Mouse (Mus musculus) kidney, postnatal 0 days (tissue): ENCODE measurements around the gene Ip6k1. TPM values are rescaled to one million over a fixed set of nuclear protein-coding genes. Genes with fewer than 3 reads are reported as not detected.

Experiments used
- ATAC-seq: fragments of 200-750 bp; cut with Nextera tagmentation; replicated peaks from 2 replicates; pipeline ENCODE4 v1.8.0; 2017; ENCODE audit warnings: low read depth, moderate number of reproducible peaks, moderate TSS enrichment, moderate library complexity; ENCODE audit not compliant: low FRiP score
- DNase-seq: peaks from one replicate; pipeline ENCODE4 v3.0.0-alpha.2; 2016; ENCODE audit warnings: low spot score
- H3K27ac ChIP-seq: fragments of 300-500 bp; sonication (generic); 2 replicates; pipeline ENCODE4 v1.5.1; 2014; ENCODE audit warnings: mild to moderate bottlenecking
- H3K27me3 ChIP-seq: fragments of 300-500 bp; sonication (generic); 2 replicates; pipeline ENCODE4 v1.6.1; 2014; ENCODE audit warnings: low read length, mixed read lengths; ENCODE audit not compliant: insufficient read depth
- H3K36me3 ChIP-seq: fragments of 300-500 bp; sonication (generic); 2 replicates; pipeline ENCODE4 v1.6.1; 2014; ENCODE audit warnings: low read length, mixed read lengths; ENCODE audit not compliant: insufficient read depth
- H3K4me1 ChIP-seq: fragments of 300-500 bp; sonication (generic); replicated peaks from 2 replicates; pipeline ENCODE4 v1.6.1; 2014; ENCODE audit warnings: antibody characterized with exemption, low read length, mixed read lengths; ENCODE audit not compliant: insufficient read depth
- H3K4me2 ChIP-seq: fragments of 300-500 bp; sonication (generic); 2 replicates; pipeline ENCODE4 v1.6.1; 2014; ENCODE audit warnings: mild to moderate bottlenecking, low read length, moderate library complexity, mixed read lengths
- H3K4me3 ChIP-seq: fragments of 300-500 bp; sonication (generic); replicated peaks from 2 replicates; pipeline ENCODE4 v1.5.1; 2014; ENCODE audit warnings: low read depth, low read length
- H3K9ac ChIP-seq: fragments of 300-500 bp; sonication (generic); 2 replicates; pipeline ENCODE4 v1.6.1; 2014; ENCODE audit warnings: low read depth, low read length
- H3K9me3 ChIP-seq: fragments of 300-500 bp; sonication (generic); replicated peaks from 2 replicates; pipeline ENCODE4 v1.6.1; 2016; ENCODE audit warnings: low read length, inconsistent platforms, mixed read lengths
- CTCF ChIP-seq: IDR thresholded peaks from 2 replicates; pipeline ENCODE4 v1.5.1; 2016; ENCODE audit warnings: antibody characterized with exemption, low read depth, mild to moderate bottlenecking, moderate library complexity
- WGBS: fragments of 180-500 bp; shearing (Covaris S2); extraction: QIAGEN DNeasy Blood & Tissue Kit; methylation state at CpG from one replicate; pipeline ENCODE4 v1.1.7; 2014; 5-methylcytosine and 5-hydroxymethylcytosine counted together
- polyA plus RNA-seq: library from polyadenylated mRNA; unstranded; fragments of >200 nt; fragmentation: Nextera tagmentation; extraction: Ambion mirVana; gene quantifications from 2 replicates; pipeline ENCODE4 v1.2.1, GENCODE M21; 2015

Gene Ip6k1
- 45.7 and 46.9 TPM in 2 replicates for polyA plus RNA-seq

DNA sequence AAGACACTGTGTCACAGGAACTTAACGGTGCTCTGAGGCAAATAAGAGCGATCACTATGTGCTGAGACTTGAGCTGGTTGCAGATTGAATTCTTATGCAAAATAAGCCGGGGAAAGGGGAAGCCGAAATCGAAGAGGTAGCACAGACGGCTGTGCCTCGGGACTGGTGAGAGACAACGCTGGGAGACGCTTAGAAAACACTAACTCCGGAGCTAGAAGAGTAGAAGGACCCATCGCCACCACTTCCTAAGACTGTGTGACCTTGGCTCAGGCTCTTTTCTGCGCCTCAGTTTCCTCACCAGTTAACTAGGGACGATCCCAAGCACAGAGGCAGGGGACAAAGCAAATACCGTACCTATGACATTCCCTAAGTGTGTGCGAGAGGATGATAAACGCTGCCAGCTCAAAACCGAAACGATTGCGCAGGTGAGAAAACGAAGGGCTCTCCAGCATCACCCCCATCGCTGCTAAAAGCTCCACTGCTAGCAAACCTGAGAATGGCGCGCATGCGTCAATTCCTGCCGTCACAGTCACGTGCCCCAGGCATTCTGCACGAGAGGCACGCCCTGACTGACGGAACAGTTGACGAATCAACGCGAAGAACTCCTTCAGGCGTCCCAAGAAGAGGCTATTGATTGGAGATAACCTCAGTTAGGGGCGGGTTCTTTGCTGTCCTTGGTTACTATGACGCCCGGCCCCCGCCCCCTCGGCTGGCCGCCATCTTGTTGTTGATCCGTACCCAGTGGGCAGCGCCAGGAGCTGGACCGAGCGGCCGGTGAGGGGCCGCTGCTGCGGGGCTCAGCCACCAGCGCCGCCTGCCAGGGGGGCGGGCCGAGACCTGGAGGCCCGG lies at the start of gene Ip6k1:
Ip6k1 (plus strand) TSS at position 580 of the 849 bp plus-strand sequence.
- Histone ChIP-seq H3K9ac (peak within 1 kb of the TSS; percentile 99), H3K36me3 (no peaks in the 10 kb centered on the region), H3K9me3 (no peaks in the 10 kb centered on the region), H3K4me3 (peak within 1 kb of the TSS; percentile 97), H3K27me3 (no peaks in the 10 kb centered on the region), H3K4me1 (peaks cover 13% of the 10 kb centered on the region; the same call in 1 of the 2 replicates), H3K4me2 (peak within 1 kb of the TSS; percentile 92), H3K27ac (peak within 1 kb of the TSS; percentile 95)
- TF ChIP-seq CTCF, result no peak
- DNase-seq (peak; percentile 100), ATAC-seq (peak; percentile 98)
- WGBS, result under 1% methylated on average over 51 of the region's 51 CpGs

DNA sequence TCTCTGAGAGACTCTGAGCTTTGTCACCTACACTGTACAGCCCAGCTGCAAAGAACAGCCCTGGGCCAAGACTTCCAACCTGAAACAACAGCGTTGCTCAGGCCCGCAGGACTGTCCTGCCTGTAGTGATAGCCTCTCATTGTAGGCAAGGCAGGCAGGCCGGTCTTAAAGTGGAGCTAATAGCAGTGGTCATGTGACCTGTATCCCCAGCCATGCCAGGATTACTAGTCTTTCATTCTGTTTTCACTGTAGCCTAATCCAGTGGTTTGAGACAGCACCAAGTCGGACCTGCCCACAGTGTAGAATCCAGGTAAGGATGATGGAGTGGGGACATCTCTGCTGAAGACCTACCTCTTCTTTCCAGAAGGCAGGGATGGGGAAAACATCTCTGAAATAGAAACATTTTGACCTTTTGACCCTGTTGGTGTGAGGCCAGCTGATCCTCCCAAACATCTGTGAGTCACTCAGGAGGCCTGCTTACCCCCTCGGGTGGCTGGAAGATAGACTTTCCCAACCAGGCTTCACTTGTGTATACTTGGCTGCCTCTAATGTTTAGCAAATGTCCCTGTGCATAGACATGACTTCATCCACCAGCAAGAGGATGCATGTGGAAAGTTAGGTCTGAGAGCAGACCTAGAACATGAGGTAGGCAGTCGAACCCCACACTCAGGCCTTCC lies 46.5 kb upstream of the Ip6k1 start:
- Histone ChIP-seq H3K27ac (no peak overlapping the region), H3K4me3 (no peak overlapping the region), H3K9ac (no peak overlapping the region), H3K27me3 (no peaks in the 10 kb centered on the region), H3K4me1 (no peaks in the 10 kb centered on the region), H3K36me3 (peaks cover 9% of the 10 kb centered on the region), H3K4me2 (no peak overlapping the region), H3K9me3 (no peaks in the 10 kb centered on the region)
- ATAC-seq (no peak), DNase-seq (no peak)
- TF ChIP-seq CTCF, result no peak
- WGBS, result 83% methylated on average over 6 of the region's 6 CpGs

DNA sequence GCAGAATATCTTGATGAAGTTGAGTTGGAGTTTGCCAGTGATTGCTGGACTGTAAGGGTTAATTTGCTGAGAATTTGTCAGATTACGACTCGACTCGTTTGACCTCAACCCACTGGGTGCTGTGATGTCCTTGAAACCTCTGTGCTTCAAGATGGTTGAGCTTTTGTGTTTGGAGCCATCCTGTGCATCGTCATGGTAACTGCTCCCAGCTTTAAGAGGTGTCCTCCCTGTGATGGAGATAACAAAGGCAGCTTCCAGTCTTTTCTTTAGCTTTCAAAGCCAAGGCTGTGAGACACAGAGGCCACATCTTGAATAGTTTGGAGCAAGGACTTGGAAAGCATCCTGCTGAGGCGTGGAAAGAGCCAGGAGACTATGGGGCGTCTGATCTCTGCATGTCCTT lies 45.2 kb upstream of the Ip6k1 start:
- no peak for TF ChIP-seq CTCF
- H3K36me3 ChIP-seq, result peaks cover 9% of the 10 kb centered on the region

DNA sequence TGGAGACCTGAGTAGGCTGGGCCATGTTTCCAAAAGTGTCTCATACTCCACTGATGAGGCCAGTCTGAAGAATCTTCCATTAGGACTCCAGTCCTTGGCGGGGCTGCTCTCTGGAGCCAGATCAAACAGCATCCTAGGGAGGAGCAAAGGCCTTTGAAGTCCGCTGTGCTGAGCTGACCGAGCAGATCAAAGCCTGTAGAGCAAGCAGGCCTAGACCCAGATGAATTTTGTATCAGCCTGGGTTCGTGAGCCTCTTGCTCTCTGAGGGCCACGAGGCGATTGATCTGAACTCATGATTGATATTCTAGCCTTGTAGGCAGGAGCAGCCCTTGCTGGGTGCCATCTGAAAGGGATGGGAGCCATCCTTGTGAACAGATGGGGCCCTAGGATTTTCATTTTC lies 42.4 kb upstream of the Ip6k1 start:
- no peak overlapping the region for H3K4me3 ChIP-seq
- H3K9ac ChIP-seq, result no peak overlapping the region
- no peak for TF ChIP-seq CTCF
- no peaks in the 10 kb centered on the region for H3K9me3 ChIP-seq
- no peaks in the 10 kb centered on the region for H3K4me1 ChIP-seq
- WGBS, result 37% methylated on average over 6 of the region's 6 CpGs
- no peak overlapping the region for H3K4me2 ChIP-seq
- peaks cover 9% of the 10 kb centered on the region for H3K36me3 ChIP-seq
- ATAC-seq (no peak), DNase-seq (no peak)
- no peaks in the 10 kb centered on the region for H3K27me3 ChIP-seq
- no peak overlapping the region for H3K27ac ChIP-seq

More for the DNA sequence above, 45.2 kb upstream of the Ip6k1 start:
- no peak overlapping the region for H3K4me2 ChIP-seq
- H3K9ac ChIP-seq, result no peak overlapping the region
- DNase-seq, result no peak
- H3K4me3 ChIP-seq, result no peak overlapping the region
- H3K4me1 ChIP-seq, result no peaks in the 10 kb centered on the region
- H3K9me3 ChIP-seq, result no peaks in the 10 kb centered on the region
- no peak for ATAC-seq
- H3K27me3 ChIP-seq, result no peaks in the 10 kb centered on the region
- 64% methylated on average over 6 of the region's 6 CpGs for WGBS
- H3K27ac ChIP-seq, result no peak overlapping the region

DNA sequence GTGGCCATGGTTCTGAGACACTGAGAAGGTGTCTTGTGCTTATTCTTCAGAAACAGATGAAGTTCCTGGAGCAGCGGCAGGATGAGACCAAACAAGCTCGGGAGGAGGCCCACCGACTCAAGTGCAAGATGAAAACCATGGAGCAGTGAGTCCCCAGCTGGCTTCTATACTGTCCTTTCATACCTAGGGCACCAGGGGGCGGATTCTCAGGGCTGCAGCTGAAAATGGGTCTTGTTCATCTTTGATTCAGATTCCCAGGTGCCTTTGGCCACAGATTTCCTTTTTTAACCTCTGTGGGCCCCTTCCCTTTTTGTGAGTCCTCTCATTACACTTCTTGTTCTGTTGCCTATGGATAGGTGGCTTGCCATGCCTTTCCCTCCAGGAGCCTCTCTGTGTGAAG lies 41.4 kb upstream of the Ip6k1 start:
- no peak overlapping the region for H3K9ac ChIP-seq
- WGBS, result 82% methylated on average over 4 of the region's 4 CpGs
- no peak overlapping the region for H3K4me2 ChIP-seq
- no peak overlapping the region for H3K27ac ChIP-seq
- no peaks in the 10 kb centered on the region for H3K9me3 ChIP-seq
- H3K27me3 ChIP-seq, result no peaks in the 10 kb centered on the region
- peak; percentile 36 for DNase-seq
- H3K4me3 ChIP-seq, result no peak overlapping the region
- no peaks in the 10 kb centered on the region for H3K4me1 ChIP-seq
- peak; percentile 52 for TF ChIP-seq CTCF
- peaks cover 9% of the 10 kb centered on the region for H3K36me3 ChIP-seq
- ATAC-seq, result no peak

DNA sequence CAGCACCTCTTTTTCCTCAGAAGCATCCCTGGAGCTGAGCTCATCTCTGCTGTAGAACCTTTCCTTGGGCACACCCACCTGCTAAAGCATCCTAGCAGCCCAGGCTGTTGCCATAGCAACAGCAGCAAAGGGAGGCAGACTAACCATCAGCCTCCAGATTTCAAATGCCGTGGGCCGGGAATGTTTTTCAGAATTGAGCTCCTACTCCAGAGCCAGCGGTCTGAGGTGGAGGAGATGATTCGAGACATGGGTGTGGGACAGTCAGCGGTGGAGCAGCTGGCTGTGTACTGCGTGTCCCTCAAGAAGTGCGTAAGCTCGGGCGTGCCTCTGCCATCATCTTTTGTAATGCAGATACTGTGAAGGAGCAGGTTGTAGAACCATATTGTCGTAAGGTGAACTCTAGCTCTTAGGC lies 40.9 kb upstream of the Ip6k1 start:
- DNase-seq, result no peak
- TF ChIP-seq CTCF, result no peak
- no peak overlapping the region for H3K9ac ChIP-seq
- H3K9me3 ChIP-seq, result no peaks in the 10 kb centered on the region
- H3K36me3 ChIP-seq, result peaks cover 9% of the 10 kb centered on the region
- no peak overlapping the region for H3K27ac ChIP-seq
- ATAC-seq, result no peak
- H3K27me3 ChIP-seq, result no peaks in the 10 kb centered on the region
- H3K4me3 ChIP-seq, result no peak overlapping the region
- H3K4me1 ChIP-seq, result no peaks in the 10 kb centered on the region
- H3K4me2 ChIP-seq, result no peak overlapping the region
- 81% methylated on average over 10 of the region's 10 CpGs for WGBS
